Mouse (Mus musculus) CD8-positive naive resting alpha-beta T cell, adult 2 months (primary cell): ENCODE measurements around the gene Pdlim4.
"Not testable (repeated sequence)": the region's sequence is repeated elsewhere in the genome, so short reads cannot be mapped to it uniquely, and the experiment has no call there.

Source experiments
- DNase-seq, 2 experiments: peaks; one replicate each; pipeline ENCODE4 v3.0.0; 2022; ENCODE audit warnings: low read depth in 2 of 2, low spot score in 2 of 2

The Pdlim4 gene

GRCm38 (mm10) chr11:54062753-54063471 lies 5.9 kb downstream of the Pdlim4 start:
- DNase-seq: peak in 1 of 2 experiments; percentile 35

GRCm38 (mm10) chr11:54062086-54062752 lies 6.6 kb downstream of the Pdlim4 start:
- DNase-seq: no peak

GRCm38 (mm10) chr11:54060316-54060715 lies 8.5 kb downstream of the Pdlim4 start:
- DNase-seq: no peak

- no peak for DNase-seq
These were observed 9.3 kb downstream of the Pdlim4 start for GRCm38 (mm10) chr11:54059526-54059925.

GRCm38 (mm10) chr11:54058643-54059042 lies 10.2 kb downstream of the Pdlim4 start:
- no peak for DNase-seq

- no peak for DNase-seq
These were observed 10.7 kb downstream of the Pdlim4 start for GRCm38 (mm10) chr11:54058056-54058617.

- DNase-seq: no peak
These were observed 11.4 kb downstream of the Pdlim4 start for GRCm38 (mm10) chr11:54057428-54057827.

- DNase-seq: no peak
These were observed 12.7 kb downstream of the Pdlim4 start for GRCm38 (mm10) chr11:54056132-54056531.

GRCm38 (mm10) chr11:54054257-54054656 lies 14.6 kb downstream of the Pdlim4 start:
- DNase-seq: peak in 1 of 2 experiments; percentile 33

GRCm38 (mm10) chr11:54053090-54053489 lies 15.7 kb downstream of the Pdlim4 start:
- no peak for DNase-seq

GRCm38 (mm10) chr11:54052128-54052527 lies 16.7 kb downstream of the Pdlim4 start:
- DNase-seq: no peak

- no peak for DNase-seq
These were observed 17.7 kb downstream of the Pdlim4 start for GRCm38 (mm10) chr11:54051161-54051560.

- DNase-seq: no peak
These were observed 18.6 kb downstream of the Pdlim4 start for GRCm38 (mm10) chr11:54050205-54050604.

GRCm38 (mm10) chr11:54040676-54041075 lies 28.1 kb downstream of the Pdlim4 start:
- DNase-seq: no peak

GRCm38 (mm10) chr11:54032872-54033271 lies 35.9 kb downstream of the Pdlim4 start:
- DNase-seq: not testable (repeated sequence)

GRCm38 (mm10) chr11:54028997-54029396 lies 39.8 kb downstream of the Pdlim4 start:
- DNase-seq: no peak

GRCm38 (mm10) chr11:54028044-54028951 lies 40.5 kb downstream of the Pdlim4 start, which contains the start of gene Slc22a4:
TSS of gene Slc22a4 (minus strand) at chr11:54028090.
- DNase-seq: no peak

GRCm38 (mm10) chr11:54027131-54028043 lies 41.4 kb downstream of the Pdlim4 start:
- no peak for DNase-seq

- DNase-seq: no peak
These were observed 42.2 kb downstream of the Pdlim4 start for GRCm38 (mm10) chr11:54026491-54027041.
